Mouse (Mus musculus) adrenal gland, adult 2 months (tissue): ENCODE measurements around the gene Rnaseh2a. TPM values are rescaled to one million over a fixed set of nuclear protein-coding genes. Genes with fewer than 3 reads are reported as not detected.

ENCODE experiments used
- microRNA-seq, 2 experiments: library from miRNA; unstranded; fragments of <30 nt; microRNA quantifications; one replicate each; pipeline ENCODE4 v1.2.0; 2021
- polyA plus RNA-seq: library from polyadenylated mRNA; depleted of rRNA; stranded (reverse); fragments of >200 nt; gene quantifications from 2 replicates; pipeline ENCODE4 v1.2.3, GENCODE M21; 2012; rRNA removed
- total RNA-seq, 2 experiments: library from RNA; stranded (reverse); gene quantifications; 2 replicates each; pipeline ENCODE4 v1.2.3; 2021

The Rnaseh2a gene
- total and polyA plus RNA-seq, 3 experiments: 76.6 to 112 (median 87.7) TPM

Small RNA genes lying within 50 kb of the gene (microRNA-seq; reads per million reads assigned to microRNA genes)
- 0 reads per million in 2 experiments for gene Gm24197

Other genes with a start within 250 kb of the Rnaseh2a start
- under 1 TPM in 1 of 2 experiments, not detected in 1; 0.59 TPM for gene G430095P16Rik, start 246.8 kb downstream of the Rnaseh2a start, total RNA-seq
- 0.26 and 0.76 TPM in 2 replicates for gene G430095P16Rik, start 246.8 kb downstream of the Rnaseh2a start, polyA plus RNA-seq
- gene Nfix, start 169.4 kb downstream of the Rnaseh2a start, total RNA-seq: 100 to 1,000 TPM in 1 of 2 experiments, 10 to 100 TPM in 1; 91.3 to 113 TPM
- gene Nfix, start 169.4 kb downstream of the Rnaseh2a start, polyA plus RNA-seq: 47.0 and 59.9 TPM in 2 replicates
- 10 to 100 TPM; 11.5 to 12.2 TPM for gene Dand5, start 146.9 kb downstream of the Rnaseh2a start, total RNA-seq
- 5.1 and 7.0 TPM in 2 replicates for gene Dand5, start 146.9 kb downstream of the Rnaseh2a start, polyA plus RNA-seq
- gene Gadd45gip1, start 138.2 kb downstream of the Rnaseh2a start, total RNA-seq: 10 to 100 TPM; 72.6 to 74.9 TPM
- gene Gadd45gip1, start 138.2 kb downstream of the Rnaseh2a start, polyA plus RNA-seq: 141 and 196 TPM in 2 replicates
- 100 to 1,000 TPM; 122 to 141 TPM for gene Rad23a, start 129.1 kb downstream of the Rnaseh2a start, total RNA-seq
- gene Rad23a, start 129.1 kb downstream of the Rnaseh2a start, polyA plus RNA-seq: 128 and 131 TPM in 2 replicates
- gene Calr, start 122.8 kb downstream of the Rnaseh2a start, total RNA-seq: 100 to 1,000 TPM; 684 to 730 TPM
- 88.2 and 91.2 TPM in 2 replicates for gene Calr, start 122.8 kb downstream of the Rnaseh2a start, polyA plus RNA-seq
- gene Farsa, start 112.8 kb downstream of the Rnaseh2a start, total RNA-seq: 10 to 100 TPM; 61.6 to 69.3 TPM
- 45.3 and 51.4 TPM in 2 replicates for gene Farsa, start 112.8 kb downstream of the Rnaseh2a start, polyA plus RNA-seq
- gene Syce2, start 97.7 kb downstream of the Rnaseh2a start, total RNA-seq: 1 to 10 TPM; 8.0 to 8.7 TPM
- gene Syce2, start 97.7 kb downstream of the Rnaseh2a start, polyA plus RNA-seq: 0.80 and 2.1 TPM in 2 replicates
- 10 to 100 TPM; 50.1 to 59.0 TPM for gene Gcdh, start 75.8 kb downstream of the Rnaseh2a start, total RNA-seq
- gene Gcdh, start 75.8 kb downstream of the Rnaseh2a start, polyA plus RNA-seq: 652 and 657 TPM in 2 replicates
- under 1 TPM; 0.17 to 0.23 TPM for gene Klf1, start 67.8 kb downstream of the Rnaseh2a start, total RNA-seq
- 0.41 and 0.61 TPM in 2 replicates for gene Klf1, start 67.8 kb downstream of the Rnaseh2a start, polyA plus RNA-seq
- gene Dnase2a, start 61.2 kb downstream of the Rnaseh2a start, total RNA-seq: 10 to 100 TPM; 10.9 to 17.5 TPM
- 12.1 and 13.3 TPM in 2 replicates for gene Dnase2a, start 61.2 kb downstream of the Rnaseh2a start, polyA plus RNA-seq
- 1 to 10 TPM; 1.5 to 2.8 TPM for gene Mast1, start 32.4 kb downstream of the Rnaseh2a start, total RNA-seq
- gene Mast1, start 32.4 kb downstream of the Rnaseh2a start, polyA plus RNA-seq: 3.7 and 4.4 TPM in 2 replicates
- not detected for gene Rtbdn, start 22.8 kb downstream of the Rnaseh2a start, total RNA-seq
- 0.25 and 0.34 TPM in 2 replicates for gene Rtbdn, start 22.8 kb downstream of the Rnaseh2a start, polyA plus RNA-seq
- 1 to 10 TPM; 2.1 to 2.4 TPM for gene Gm49661, start 334 bp downstream of the Rnaseh2a start, total RNA-seq
- 2.1 TPM in 1 of 2 replicates, not detected in the other for gene Gm49661, start 334 bp downstream of the Rnaseh2a start, polyA plus RNA-seq
- gene Prdx2, start 180 bp downstream of the Rnaseh2a start, total RNA-seq: 100 to 1,000 TPM; 671 to 700 TPM
- gene Prdx2, start 180 bp downstream of the Rnaseh2a start, polyA plus RNA-seq: 181 and 240 TPM in 2 replicates
- gene Junb, start 9.0 kb upstream of the Rnaseh2a start, total RNA-seq: 10 to 100 TPM; 37.0 to 90.7 TPM
- 78.9 and 91.4 TPM in 2 replicates for gene Junb, start 9.0 kb upstream of the Rnaseh2a start, polyA plus RNA-seq
- 1 to 10 TPM; 6.1 to 6.2 TPM for gene Hook2, start 20.8 kb upstream of the Rnaseh2a start, total RNA-seq
- gene Hook2, start 20.8 kb upstream of the Rnaseh2a start, polyA plus RNA-seq: 6.5 and 6.7 TPM in 2 replicates
- not detected for gene Best2, start 44.8 kb upstream of the Rnaseh2a start, total RNA-seq
- gene Best2, start 44.8 kb upstream of the Rnaseh2a start, polyA plus RNA-seq: 0.18 TPM in 1 of 2 replicates, not detected in the other
- 100 to 1,000 TPM; 106 TPM for gene Asna1, start 55.5 kb upstream of the Rnaseh2a start, total RNA-seq
- 89.4 and 104 TPM in 2 replicates for gene Asna1, start 55.5 kb upstream of the Rnaseh2a start, polyA plus RNA-seq
- gene Trir, start 57.1 kb upstream of the Rnaseh2a start, total RNA-seq: 100 to 1,000 TPM; 160 to 184 TPM
- gene Trir, start 57.1 kb upstream of the Rnaseh2a start, polyA plus RNA-seq: 64.2 and 67.6 TPM in 2 replicates
- 100 to 1,000 TPM in 1 of 2 experiments, 10 to 100 TPM in 1; 68.3 to 101 TPM for gene Tnpo2, start 67.1 kb upstream of the Rnaseh2a start, total RNA-seq
- 44.7 and 54.1 TPM in 2 replicates for gene Tnpo2, start 67.1 kb upstream of the Rnaseh2a start, polyA plus RNA-seq
- 10 to 100 TPM; 12.3 to 13.5 TPM for gene Fbxw9, start 90.3 kb upstream of the Rnaseh2a start, total RNA-seq
- gene Fbxw9, start 90.3 kb upstream of the Rnaseh2a start, polyA plus RNA-seq: 55.8 and 56.2 TPM in 2 replicates
- gene Gm5741, start 98.2 kb upstream of the Rnaseh2a start, total RNA-seq: not detected
- not detected in 2 replicates for gene Gm5741, start 98.2 kb upstream of the Rnaseh2a start, polyA plus RNA-seq
- 10 to 100 TPM; 26.0 to 28.3 TPM for gene Dhps, start 102.0 kb upstream of the Rnaseh2a start, total RNA-seq
- 68.6 and 69.6 TPM in 2 replicates for gene Dhps, start 102.0 kb upstream of the Rnaseh2a start, polyA plus RNA-seq
- 10 to 100 TPM; 77.5 to 90.1 TPM for gene Wdr83os, start 111.0 kb upstream of the Rnaseh2a start, total RNA-seq
- 104 and 142 TPM in 2 replicates for gene Wdr83os, start 111.0 kb upstream of the Rnaseh2a start, polyA plus RNA-seq
- 10 to 100 TPM; 17.4 to 24.9 TPM for gene Wdr83, start 111.5 kb upstream of the Rnaseh2a start, total RNA-seq
- 15.3 and 17.4 TPM in 2 replicates for gene Wdr83, start 111.5 kb upstream of the Rnaseh2a start, polyA plus RNA-seq
- gene Man2b1, start 113.5 kb upstream of the Rnaseh2a start, total RNA-seq: 10 to 100 TPM; 34.0 to 52.7 TPM
- 36.1 and 46.0 TPM in 2 replicates for gene Man2b1, start 113.5 kb upstream of the Rnaseh2a start, polyA plus RNA-seq
- 1 to 10 TPM; 1.6 to 2.0 TPM for gene Zfp791, start 153.3 kb upstream of the Rnaseh2a start, total RNA-seq
- 0.08 and 0.25 TPM in 2 replicates for gene Zfp791, start 153.3 kb upstream of the Rnaseh2a start, polyA plus RNA-seq
- not detected for gene Cks1brt, start 182.2 kb upstream of the Rnaseh2a start, total RNA-seq
- not detected in 2 replicates for gene Cks1brt, start 182.2 kb upstream of the Rnaseh2a start, polyA plus RNA-seq